Mouse (Mus musculus): ENCODE results near the gene Gm5148. TPM values are rescaled to one million over a fixed set of nuclear protein-coding genes. Genes with fewer than 3 reads are reported as not detected.

Gm5148 gene
- polyA plus RNA-seq, 1 experiment from 2014 or later: 5.1 TPM

DNA sequence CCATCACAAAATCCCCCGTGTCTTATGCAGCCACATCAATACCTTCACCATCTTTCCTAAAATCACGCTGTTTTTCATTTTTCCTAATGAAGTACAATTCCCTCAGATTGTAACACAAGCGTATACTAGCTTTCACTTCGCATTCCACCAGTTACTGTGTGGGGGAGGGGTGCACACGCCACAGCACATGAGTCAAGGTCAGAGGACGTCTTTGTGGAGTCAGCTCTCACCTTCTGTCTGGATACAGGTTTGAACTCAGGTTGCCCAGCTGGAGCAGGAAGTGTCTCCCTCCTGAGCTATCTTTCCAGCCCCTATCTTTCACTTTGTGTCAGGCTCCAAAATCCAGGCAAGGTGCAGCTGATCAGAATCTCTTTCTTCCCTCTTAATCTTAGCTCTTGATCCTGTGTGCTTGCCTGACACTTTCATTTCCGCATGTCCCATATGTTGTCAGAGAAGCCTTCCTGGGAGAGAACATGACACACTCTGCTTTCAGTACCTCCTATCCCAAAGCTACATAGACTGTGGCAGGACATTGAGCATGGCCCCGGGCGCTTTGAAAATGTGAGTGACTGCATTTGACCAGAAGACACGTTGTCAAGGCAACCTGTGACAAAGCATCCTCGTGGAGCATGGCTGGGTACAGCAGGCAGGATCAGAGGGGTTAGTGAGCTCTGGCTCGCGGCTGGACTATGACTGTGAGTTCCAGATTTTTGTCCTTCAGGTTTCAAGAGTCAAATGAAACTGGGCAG lies 50.6 kb downstream of the Gm5148 start:
- H3K4me2 ChIP-seq (replicated peaks): no peak overlapping the region
- H3K4me3 ChIP-seq (replicated peaks): no peak overlapping the region
- WGBS: 63% methylated on average over 13 of the region's 13 CpGs
- no peak overlapping the region for H3K9ac ChIP-seq
- H3K27ac ChIP-seq: no peak overlapping the region
- no peaks in the 10 kb centered on the region for H3K27me3 ChIP-seq (replicated peaks)
- peaks cover 4% of the 10 kb centered on the region; the same call in 1 of the 2 replicates for H3K36me3 ChIP-seq
- no peaks in the 10 kb centered on the region for H3K9me3 ChIP-seq
- ATAC-seq: peak; percentile 21; the same call in 1 of the 2 replicates
- H3K4me1 ChIP-seq (replicated peaks): peaks cover 12% of the 10 kb centered on the region; the same call in 1 of the 2 replicates

DNA sequence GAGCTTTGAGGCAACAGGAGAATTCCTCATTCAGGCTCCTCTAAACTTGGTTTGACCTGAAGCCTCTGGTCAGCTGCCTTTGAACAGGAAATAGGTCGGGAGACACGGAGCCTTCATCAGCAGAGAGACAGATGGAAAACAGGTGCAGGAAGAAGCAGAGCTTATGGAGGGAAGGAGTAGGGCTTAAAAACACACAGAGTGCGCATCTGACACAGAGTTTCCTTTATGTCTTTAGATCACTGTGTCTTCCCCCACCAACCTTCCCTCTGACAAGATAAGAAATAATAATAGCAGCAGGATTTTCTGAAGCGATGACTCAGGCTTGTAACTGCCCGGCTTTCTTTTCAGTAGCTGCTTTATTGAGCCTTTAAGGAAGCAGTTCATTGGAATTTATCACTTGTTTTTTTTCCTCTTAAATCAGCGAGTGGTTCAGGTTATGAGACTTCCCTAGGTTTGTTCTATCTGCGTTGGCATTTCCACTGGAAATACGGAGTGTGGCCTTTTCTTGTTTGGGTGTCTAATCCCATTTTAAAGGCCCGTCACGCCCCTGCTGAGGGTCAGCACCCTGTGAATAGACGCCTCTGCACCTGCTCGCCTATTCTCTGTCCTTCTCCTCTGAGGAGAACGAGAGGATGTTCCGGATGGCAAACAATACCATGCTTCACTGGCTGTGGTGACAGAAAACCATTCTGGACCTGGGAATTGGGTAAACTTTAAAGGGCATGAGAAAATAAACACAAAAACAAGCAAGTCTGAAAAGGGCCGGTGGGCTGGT lies 51.8 kb downstream of the Gm5148 start:
- Histone ChIP-seq H3K9me3 (no peaks in the 10 kb centered on the region), H3K4me3 (replicated peaks) (no peak overlapping the region), H3K4me1 (replicated peaks) (peaks cover 13% of the 10 kb centered on the region; the same call in 1 of the 2 replicates), H3K9ac (no peak overlapping the region), H3K27ac (no peak overlapping the region), H3K27me3 (replicated peaks) (no peaks in the 10 kb centered on the region), H3K36me3 (peaks cover 4% of the 10 kb centered on the region; the same call in 1 of the 2 replicates), H3K4me2 (replicated peaks) (no peak overlapping the region)
- WGBS: 32% methylated on average over 15 of the region's 15 CpGs
- peak; percentile 37 for ATAC-seq

DNA sequence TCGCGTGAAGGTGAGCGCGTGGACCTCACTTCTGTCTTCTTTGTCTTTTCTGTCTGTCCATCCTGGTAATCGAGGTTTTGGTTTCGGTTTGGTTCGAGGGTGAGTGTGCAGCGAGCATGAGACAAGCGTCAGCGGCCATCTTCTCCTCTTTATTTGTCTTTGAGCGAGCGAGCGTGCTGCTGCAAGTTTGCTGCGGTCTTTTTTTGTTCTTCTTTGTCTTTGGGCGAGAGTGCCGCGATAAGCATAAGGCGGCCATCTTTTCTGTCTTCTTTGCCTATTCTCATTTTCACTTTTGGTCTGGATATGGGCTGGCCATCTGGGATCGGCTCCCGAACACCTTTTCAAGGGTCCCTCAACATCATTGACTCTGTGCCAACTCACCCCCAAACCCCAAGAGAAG lies 55.2 kb downstream of the Gm5148 start:
- peaks cover 4% of the 10 kb centered on the region; the same call in 1 of the 2 replicates for H3K36me3 ChIP-seq
- WGBS: 98% methylated on average over 20 of the region's 20 CpGs
- no peak overlapping the region for H3K9ac ChIP-seq
- no peak overlapping the region for H3K27ac ChIP-seq
- no peaks in the 10 kb centered on the region for H3K27me3 ChIP-seq (replicated peaks)
- H3K4me2 ChIP-seq (replicated peaks): no peak overlapping the region
- no peak for ATAC-seq
- H3K9me3 ChIP-seq: no peaks in the 10 kb centered on the region
- H3K4me3 ChIP-seq (replicated peaks): no peak overlapping the region
- peaks cover 29% of the 10 kb centered on the region for H3K4me1 ChIP-seq (replicated peaks)

DNA sequence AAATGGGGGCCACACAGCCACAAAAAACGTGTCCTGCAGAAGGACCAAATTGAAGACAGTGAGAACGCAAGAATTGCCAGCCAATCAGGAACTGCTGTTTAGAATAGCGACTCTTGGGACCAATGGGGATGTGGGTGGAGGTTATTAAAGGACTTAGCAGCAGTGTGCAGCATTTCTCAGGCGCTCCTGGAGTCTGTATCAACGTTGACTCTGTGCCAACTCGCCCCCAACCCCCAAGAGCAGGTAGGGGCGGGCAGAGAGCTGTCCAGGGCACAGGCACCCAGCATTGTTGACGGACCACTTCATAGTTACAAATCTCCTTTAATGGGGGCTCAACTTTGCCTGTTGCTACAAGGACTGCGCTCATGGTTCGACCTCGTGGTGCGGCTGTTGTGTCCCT lies 55.6 kb downstream of the Gm5148 start:
- Histone ChIP-seq H3K27ac (no peak overlapping the region), H3K9me3 (no peaks in the 10 kb centered on the region), H3K4me2 (replicated peaks) (no peak overlapping the region), H3K9ac (no peak overlapping the region), H3K4me3 (replicated peaks) (no peak overlapping the region), H3K27me3 (replicated peaks) (no peaks in the 10 kb centered on the region), H3K4me1 (replicated peaks) (peaks cover 25% of the 10 kb centered on the region), H3K36me3 (peaks cover 4% of the 10 kb centered on the region; the same call in 1 of the 2 replicates)
- WGBS: 87% methylated on average over 12 of the region's 12 CpGs
- no peak for ATAC-seq

DNA sequence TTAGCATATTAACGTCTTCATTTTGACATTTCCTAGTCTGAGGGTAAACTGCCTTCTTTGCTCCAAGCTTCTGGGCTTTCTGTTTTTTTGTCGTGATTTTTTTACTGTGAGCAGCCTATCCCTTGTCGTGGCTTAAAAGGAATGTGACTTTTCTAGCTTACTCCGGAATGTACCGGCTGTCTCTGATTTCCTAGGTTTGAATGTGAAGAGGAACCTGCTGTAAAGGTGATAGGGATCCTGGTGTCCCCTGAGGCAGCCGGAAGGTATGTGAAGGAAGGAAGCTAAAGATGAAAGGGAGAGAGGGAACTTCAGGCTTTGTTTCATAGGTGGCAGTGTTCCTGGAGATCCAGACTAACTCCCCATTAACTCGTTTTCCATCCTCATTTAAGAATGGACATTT lies 56.6 kb downstream of the Gm5148 start:
- no peak for ATAC-seq
- H3K27ac ChIP-seq: no peak overlapping the region
- WGBS: 40% methylated on average over 7 of the region's 7 CpGs
- H3K9ac ChIP-seq: no peak overlapping the region
- no peaks in the 10 kb centered on the region for H3K27me3 ChIP-seq (replicated peaks)
- no peak overlapping the region for H3K4me3 ChIP-seq (replicated peaks)
- peaks cover 22% of the 10 kb centered on the region for H3K4me1 ChIP-seq (replicated peaks)
- H3K4me2 ChIP-seq (replicated peaks): no peak overlapping the region
- peaks cover 4% of the 10 kb centered on the region; the same call in 1 of the 2 replicates for H3K36me3 ChIP-seq
- no peaks in the 10 kb centered on the region for H3K9me3 ChIP-seq

DNA sequence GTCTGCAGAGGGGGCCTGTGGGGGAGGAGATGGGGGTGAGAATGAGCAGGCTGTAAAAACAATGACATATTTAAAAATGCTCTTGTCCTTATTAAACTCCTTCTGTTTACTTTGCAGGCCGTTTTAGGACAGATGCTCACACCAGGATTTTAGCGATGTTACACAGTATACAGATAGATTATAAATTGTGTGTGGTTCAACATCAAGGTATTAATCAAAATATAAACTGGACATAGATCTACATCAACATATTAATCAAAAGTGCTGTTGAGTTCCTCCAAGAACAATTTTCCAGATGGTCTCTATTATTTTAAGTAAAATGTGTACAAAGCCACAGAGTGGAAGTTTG lies 57.2 kb downstream of the Gm5148 start:
- Histone ChIP-seq H3K27me3 (replicated peaks) (no peaks in the 10 kb centered on the region), H3K36me3 (peaks cover 4% of the 10 kb centered on the region; the same call in 1 of the 2 replicates), H3K4me3 (replicated peaks) (no peak overlapping the region), H3K4me2 (replicated peaks) (peak overlapping the region; percentile 17; the same call in 1 of the 2 replicates), H3K9ac (no peak overlapping the region), H3K4me1 (replicated peaks) (peaks cover 20% of the 10 kb centered on the region), H3K9me3 (no peaks in the 10 kb centered on the region), H3K27ac (no peak overlapping the region; the same call in 1 of the 2 replicates)
- WGBS: 3% methylated on average over 2 of the region's 2 CpGs
- ATAC-seq: no peak

DNA sequence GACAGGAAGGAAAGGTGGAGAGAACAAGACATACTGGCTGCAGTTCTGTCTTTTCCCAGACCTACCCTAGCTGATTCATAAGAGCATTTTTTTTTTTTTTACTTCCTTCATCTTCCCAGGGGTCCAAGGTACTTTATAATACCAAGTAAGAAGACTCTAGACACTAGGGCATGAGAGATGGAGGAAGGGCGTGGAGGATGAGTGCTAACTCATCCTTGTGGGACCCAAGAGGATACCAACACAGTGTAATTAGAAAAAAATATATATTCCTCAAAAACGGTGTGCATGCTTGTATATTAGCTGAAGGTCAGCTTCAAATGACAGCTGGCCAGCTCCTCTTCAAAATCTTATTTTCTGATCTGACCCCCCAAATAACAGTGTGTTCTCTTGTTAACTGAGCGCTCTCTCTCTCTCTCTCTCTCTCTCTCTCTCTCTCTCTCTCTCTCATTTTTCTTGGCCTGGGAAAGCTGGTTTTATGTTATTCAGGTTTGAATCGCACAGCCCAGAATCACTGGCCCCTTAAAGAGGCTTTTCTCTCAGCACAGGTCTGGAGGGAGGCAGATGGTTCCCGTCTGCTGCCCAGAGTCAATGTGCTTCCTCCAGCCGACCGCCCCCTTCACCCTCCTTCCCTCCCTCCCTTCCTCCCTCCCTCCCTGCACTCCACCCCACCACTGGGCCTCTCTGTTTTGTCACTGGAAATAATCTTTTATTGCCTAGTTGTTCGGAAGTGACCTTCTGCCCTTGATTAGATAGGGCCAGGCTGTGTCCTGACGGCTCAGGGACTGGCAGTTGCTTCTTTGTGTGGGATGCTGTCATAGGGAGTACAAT lies 57.8 kb downstream of the Gm5148 start:
- no peak overlapping the region; the same call in 1 of the 2 replicates for H3K27ac ChIP-seq
- no peak overlapping the region for H3K9ac ChIP-seq
- no peak overlapping the region for H3K4me3 ChIP-seq (replicated peaks)
- peaks cover 4% of the 10 kb centered on the region; the same call in 1 of the 2 replicates for H3K36me3 ChIP-seq
- WGBS: 15% methylated on average over 9 of the region's 9 CpGs
- no peaks in the 10 kb centered on the region for H3K27me3 ChIP-seq (replicated peaks)
- no peaks in the 10 kb centered on the region for H3K9me3 ChIP-seq
- peak; percentile 91 for ATAC-seq
- peak overlapping the region; percentile 17; the same call in 1 of the 2 replicates for H3K4me2 ChIP-seq (replicated peaks)
- peaks cover 18% of the 10 kb centered on the region for H3K4me1 ChIP-seq (replicated peaks)

Other genes starting within 250 kb of the Gm5148 start
- gene Spry1, start 84.5 kb downstream of the Gm5148 start, polyA plus RNA-seq (2015; fragmentation: Nextera tagmentation; extraction: Ambion mirVana): 13.4 and 14.2 TPM in 2 replicates